Mouse (Mus musculus) embryonic fibroblast, embryonic 13.5 days (primary cell): Measurements from ENCODE around the gene Lpar1.

ENCODE experiments used
- CTCF ChIP-seq: IDR thresholded peaks from 2 replicates; pipeline ENCODE4 v1.5.1; 2011; ENCODE audit warnings: mild to moderate bottlenecking, control low read depth, low read length, moderate library complexity, borderline replicate concordance; ENCODE audit not compliant: insufficient read depth
- POLR2A ChIP-seq: IDR thresholded peaks from 2 replicates; pipeline ENCODE4 v1.6.1; 2011; ENCODE audit warnings: low read depth, mild to moderate bottlenecking, control low read depth, low read length, moderate library complexity

- TF ChIP-seq POLR2A (no peak), CTCF (no peak)
Observed at GRCm38 (mm10) chr4:58578488-58578887, 24.8 kb upstream of the Lpar1 start.
